Mouse (Mus musculus) spleen, adult 12 weeks (tissue): ENCODE measurements around the gene Tmeff2.

Experiments used
- DNase-seq: peaks from one replicate; pipeline ENCODE4 v3.0.0; 2022; ENCODE audit warnings: low spot score

Tmeff2 gene

DNA sequence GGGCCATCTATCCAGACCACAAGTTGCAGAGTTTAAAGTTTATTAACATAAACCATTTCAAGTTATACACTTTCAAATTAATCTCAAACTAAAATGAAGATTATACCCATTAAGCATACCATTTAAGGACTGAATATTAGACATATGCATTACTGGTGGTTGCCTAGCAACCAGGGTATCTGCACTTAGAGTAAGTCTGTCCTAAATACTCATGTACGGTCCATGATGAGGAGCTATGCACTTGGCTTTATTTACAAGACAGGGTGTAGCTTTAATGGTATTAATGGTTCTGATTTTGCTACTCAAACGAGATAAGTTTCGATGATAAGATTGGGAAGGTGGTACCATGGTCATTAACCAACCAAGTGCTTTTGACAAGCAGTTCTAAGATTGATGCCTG lies 315.2 kb downstream of the Tmeff2 start:
- DNase-seq = no peak

DNA sequence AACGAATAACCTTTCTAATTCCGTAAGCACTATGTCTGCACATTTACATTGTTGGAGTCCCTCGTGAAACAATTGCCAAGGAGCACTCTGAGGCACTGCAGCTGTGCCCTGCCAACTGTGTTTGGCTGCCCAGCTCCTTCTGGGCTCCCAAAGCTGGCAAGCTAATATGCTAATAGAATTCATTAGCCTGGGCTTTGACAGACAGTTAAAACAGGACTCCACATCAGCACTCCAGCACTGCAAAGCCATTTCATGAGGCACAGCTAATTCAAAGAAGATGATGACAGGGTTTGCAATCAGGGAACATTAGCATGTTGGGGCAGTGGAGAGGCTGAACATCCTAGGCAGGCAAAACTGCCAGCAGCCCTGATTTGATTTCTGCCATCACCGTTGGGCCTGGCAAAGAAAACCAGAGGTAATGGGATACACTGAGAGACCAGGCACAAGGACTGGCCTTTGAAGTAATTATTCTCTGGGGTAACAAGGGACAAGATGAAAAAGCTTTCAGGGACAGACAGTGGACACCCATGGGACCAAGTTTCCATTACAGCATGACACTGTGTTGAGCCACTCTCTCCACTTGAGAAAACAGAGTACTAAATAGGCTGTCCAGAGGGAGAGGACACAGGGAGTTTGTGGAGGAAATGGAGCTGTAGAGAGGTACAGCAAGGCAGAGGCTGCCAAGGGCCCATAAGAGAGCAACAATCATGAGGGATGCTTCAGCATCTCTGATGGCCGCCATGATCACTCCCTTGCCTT lies 316.0 kb downstream of the Tmeff2 start:
- DNase-seq = no peak

DNA sequence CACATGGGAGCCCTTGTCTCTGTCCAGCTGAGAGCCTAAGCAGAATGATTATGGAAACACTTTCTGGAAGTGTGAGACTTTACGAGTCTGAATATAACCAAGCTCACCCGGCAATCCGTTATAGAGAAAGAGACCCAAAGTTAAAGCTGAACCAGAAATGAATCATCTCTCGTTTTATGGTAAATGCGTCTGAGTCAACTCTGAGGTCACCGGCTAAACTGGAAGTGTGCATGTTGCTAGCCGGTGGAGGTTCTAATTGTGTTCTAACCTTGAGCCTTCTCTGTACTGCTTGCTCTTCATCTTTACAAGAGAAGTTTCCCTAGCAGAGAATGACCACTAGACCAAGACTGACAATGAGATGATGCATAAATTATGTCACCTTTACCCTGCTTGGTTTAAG lies 316.8 kb downstream of the Tmeff2 start:
- no peak for DNase-seq

DNA sequence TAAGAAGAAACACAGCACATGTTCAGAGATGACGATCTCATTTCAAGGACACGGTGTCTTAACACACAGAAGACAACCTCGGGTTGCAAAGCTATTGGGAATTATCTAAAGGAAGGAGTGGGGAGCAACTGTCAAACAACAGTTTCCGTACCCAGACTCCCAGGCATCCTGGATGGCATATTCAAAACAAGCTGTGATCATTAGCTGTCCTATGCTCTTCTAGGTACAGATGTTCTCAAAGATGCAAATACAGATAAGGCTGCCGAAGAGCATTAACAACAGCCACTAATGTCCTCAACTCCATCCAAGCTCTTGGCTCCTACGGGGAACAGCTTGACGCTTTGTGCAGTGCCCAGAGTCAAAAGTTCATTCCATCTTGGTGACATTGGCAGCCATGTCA lies 324.7 kb downstream of the Tmeff2 start:
- DNase-seq = no peak
